Mouse (Mus musculus): ENCODE measurements around the gene Ror2. TPM values are rescaled to one million over a fixed set of nuclear protein-coding genes. Genes with fewer than 3 reads are reported as not detected.

Gene Ror2
- polyA plus RNA-seq, 1 experiment: 2.0 TPM

DNA sequence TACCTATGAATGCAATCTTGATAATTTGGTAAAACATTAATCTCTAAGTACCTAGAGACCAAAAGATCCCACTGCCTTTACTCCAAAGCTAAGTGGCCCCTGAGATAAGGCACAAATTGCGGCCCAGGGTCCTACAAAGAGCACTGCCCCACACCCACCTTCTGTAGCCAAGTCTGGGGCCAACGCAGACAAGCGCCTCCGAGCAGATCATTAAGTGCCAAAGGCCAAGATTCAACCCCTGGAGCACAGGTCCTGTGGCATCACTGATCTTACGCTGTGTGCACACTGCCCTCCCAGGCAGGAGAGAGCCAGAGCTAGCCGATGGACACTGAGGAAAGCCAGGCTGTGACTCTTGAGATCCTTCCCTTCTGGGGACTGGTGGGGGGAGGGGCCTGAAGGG, 38.7 kb downstream of the Ror2 start:
- Histone ChIP-seq H3K4me1 (ENCODE audit: control insufficient read depth, insufficient read depth, low read length) (no peaks in the 10 kb centered on the region), H3K27ac (ENCODE audit: control insufficient read depth, insufficient read depth, low read depth, low read length) (no peak overlapping the region)

DNA sequence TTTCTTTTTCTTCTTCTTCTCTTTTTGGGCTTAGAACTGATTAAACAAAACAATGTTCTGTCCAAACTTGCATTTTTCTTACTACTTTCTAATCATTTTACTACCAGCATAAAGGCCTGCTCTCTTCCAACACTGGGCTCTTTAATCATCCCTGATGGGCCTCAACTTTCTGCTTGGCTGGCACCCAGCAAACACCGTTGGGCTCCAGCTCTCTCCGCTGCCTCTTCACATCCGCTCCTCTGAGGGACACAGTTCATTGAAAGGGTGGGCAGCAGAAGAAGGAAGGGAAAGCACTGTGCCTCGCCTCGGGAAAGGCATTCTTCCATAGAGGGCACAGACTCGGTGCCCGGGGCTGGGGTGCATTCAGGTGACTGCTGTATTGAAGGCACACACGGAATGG, 41.8 kb downstream of the Ror2 start:
- Histone ChIP-seq H3K36me3 (ENCODE audit: control insufficient read depth, insufficient read depth, low read length) (no peaks in the 10 kb centered on the region), H3K27me3 (ENCODE audit: control insufficient read depth, insufficient read depth, low read length) (no peaks in the 10 kb centered on the region), H3K4me3 (ENCODE audit: control insufficient read depth, low read depth, low read length) (no peak overlapping the region), H3K27ac (ENCODE audit: control insufficient read depth, insufficient read depth, low read depth, low read length) (no peak overlapping the region), H3K4me1 (ENCODE audit: control insufficient read depth, insufficient read depth, low read length) (no peaks in the 10 kb centered on the region)
- TF ChIP-seq CTCF (IDR thresholded peaks at IDR 0.05; ENCODE audit: control insufficient read depth, insufficient read depth, insufficient replicate concordance, low read depth, low read length) (no peak), POLR2A (IDR thresholded peaks at IDR 0.05; ENCODE audit: control insufficient read depth, low read depth, low read length) (no peak)

More for the DNA sequence above, 38.7 kb downstream of the Ror2 start:
- no peak for TF ChIP-seq POLR2A (IDR thresholded peaks at IDR 0.05; ENCODE audit: control insufficient read depth, low read depth, low read length)
- no peak for TF ChIP-seq CTCF (IDR thresholded peaks at IDR 0.05; ENCODE audit: control insufficient read depth, insufficient read depth, insufficient replicate concordance, low read depth, low read length)
- H3K4me3 ChIP-seq (ENCODE audit: control insufficient read depth, low read depth, low read length): no peak overlapping the region
- H3K36me3 ChIP-seq (ENCODE audit: control insufficient read depth, insufficient read depth, low read length): no peaks in the 10 kb centered on the region
- H3K27me3 ChIP-seq (ENCODE audit: control insufficient read depth, insufficient read depth, low read length): no peaks in the 10 kb centered on the region

DNA sequence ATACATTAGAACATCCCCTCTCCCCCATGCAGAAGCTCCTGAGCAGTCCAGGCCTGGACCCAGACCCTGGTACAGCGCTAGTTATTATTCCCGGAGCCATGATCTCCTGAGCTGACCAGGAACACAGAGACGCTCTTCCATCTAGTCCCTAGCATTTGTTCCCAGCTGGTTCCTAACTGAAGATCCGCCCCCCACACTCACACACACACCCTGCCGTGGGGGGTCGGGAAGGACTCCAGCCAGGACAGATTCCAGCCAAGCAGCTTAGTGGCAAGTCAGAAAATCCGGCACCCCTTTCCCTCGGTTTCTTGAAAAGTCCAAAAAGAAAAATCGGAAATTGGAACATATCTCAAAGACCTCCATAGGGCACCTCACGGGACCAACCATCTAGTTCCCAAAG, 48.5 kb downstream of the Ror2 start:
- H3K4me1 ChIP-seq (ENCODE audit: control insufficient read depth, insufficient read depth, low read length): no peaks in the 10 kb centered on the region
- no peak overlapping the region for H3K27ac ChIP-seq (ENCODE audit: control insufficient read depth, insufficient read depth, low read depth, low read length)
- TF ChIP-seq CTCF (IDR thresholded peaks at IDR 0.05; ENCODE audit: control insufficient read depth, insufficient read depth, insufficient replicate concordance, low read depth, low read length) (no peak), POLR2A (IDR thresholded peaks at IDR 0.05; ENCODE audit: control insufficient read depth, low read depth, low read length) (no peak)
- no peak overlapping the region for H3K4me3 ChIP-seq (ENCODE audit: control insufficient read depth, low read depth, low read length)
- no peaks in the 10 kb centered on the region for H3K36me3 ChIP-seq (ENCODE audit: control insufficient read depth, insufficient read depth, low read length)
- no peaks in the 10 kb centered on the region for H3K27me3 ChIP-seq (ENCODE audit: control insufficient read depth, insufficient read depth, low read length)

DNA sequence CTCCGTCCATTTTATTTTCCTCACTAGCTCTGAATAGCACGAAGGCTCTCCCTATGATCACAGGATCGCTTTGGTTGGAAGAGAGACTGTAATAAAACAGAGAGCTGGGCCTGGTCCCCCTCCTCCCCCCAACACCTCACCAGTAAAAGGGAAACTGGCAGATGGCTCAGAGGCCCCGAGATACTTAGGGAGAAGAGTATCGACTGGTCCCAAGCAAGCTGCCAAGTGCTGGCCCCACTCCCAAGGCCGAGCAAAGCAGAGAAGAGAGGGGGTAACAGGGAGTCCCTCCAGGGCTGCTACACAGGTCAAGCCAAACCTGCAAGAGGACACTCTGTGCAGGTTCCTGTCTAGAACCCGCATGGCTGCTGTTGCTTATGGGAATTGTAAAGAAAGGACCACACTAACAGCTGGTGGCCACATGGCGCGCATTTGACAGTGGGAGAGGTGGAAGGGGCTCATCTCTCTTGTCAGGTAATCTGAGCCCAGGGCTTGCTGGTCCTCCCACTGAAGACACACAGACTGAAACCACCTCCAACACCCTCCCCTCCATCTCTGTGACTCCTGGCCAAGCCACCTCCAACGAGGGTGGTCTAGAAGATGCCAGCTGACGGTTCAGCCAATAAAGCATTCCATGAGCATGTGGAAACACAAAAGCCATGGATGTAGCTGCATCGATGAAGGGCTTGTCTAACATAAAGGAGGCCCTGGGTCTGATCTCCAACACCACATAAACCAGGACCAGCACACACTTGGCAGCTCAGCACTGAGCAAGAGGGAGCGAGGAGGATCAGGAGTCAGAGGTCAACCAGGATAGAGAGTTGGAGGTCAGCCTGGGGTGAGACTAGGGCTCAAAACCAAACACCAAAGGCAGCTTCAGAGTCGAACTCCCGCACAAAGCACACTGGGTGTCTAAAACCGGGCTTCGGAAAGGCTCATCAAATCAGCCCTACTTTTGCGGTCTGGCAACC, 49.2 kb downstream of the Ror2 start:
- Histone ChIP-seq H3K27me3 (ENCODE audit: control insufficient read depth, insufficient read depth, low read length) (no peaks in the 10 kb centered on the region), H3K4me3 (ENCODE audit: control insufficient read depth, low read depth, low read length) (no peak overlapping the region), H3K27ac (ENCODE audit: control insufficient read depth, insufficient read depth, low read depth, low read length) (no peak overlapping the region), H3K4me1 (ENCODE audit: control insufficient read depth, insufficient read depth, low read length) (no peaks in the 10 kb centered on the region; the same call in 1 of the 2 replicates), H3K36me3 (ENCODE audit: control insufficient read depth, insufficient read depth, low read length) (no peaks in the 10 kb centered on the region)
- TF ChIP-seq POLR2A (IDR thresholded peaks at IDR 0.05; ENCODE audit: control insufficient read depth, low read depth, low read length) (no peak), CTCF (IDR thresholded peaks at IDR 0.05; ENCODE audit: control insufficient read depth, insufficient read depth, insufficient replicate concordance, low read depth, low read length) (no peak)

DNA sequence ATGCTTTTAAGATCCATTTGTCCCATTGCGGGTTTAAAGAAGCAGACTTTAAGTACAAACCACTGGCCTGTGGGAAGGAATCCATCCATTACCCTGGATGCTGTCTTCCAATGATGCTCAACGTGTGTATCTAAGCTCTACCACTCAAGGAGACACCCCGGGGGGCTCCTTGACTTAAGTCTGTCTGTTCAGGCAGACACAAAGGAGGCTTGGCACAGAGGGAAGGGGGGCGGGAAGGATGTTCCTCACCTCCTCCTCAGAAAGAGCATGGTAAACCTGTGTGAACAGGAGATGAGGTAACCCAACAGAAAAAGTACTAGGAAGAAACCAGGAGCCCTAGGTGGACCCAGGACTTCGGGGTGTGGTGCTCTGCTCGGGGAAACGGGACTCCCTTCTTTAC, 50.0 kb downstream of the Ror2 start:
- Histone ChIP-seq H3K27ac (ENCODE audit: control insufficient read depth, insufficient read depth, low read depth, low read length) (no peak overlapping the region), H3K4me1 (ENCODE audit: control insufficient read depth, insufficient read depth, low read length) (no peaks in the 10 kb centered on the region; the same call in 1 of the 2 replicates), H3K36me3 (ENCODE audit: control insufficient read depth, insufficient read depth, low read length) (no peaks in the 10 kb centered on the region), H3K4me3 (ENCODE audit: control insufficient read depth, low read depth, low read length) (no peak overlapping the region), H3K27me3 (ENCODE audit: control insufficient read depth, insufficient read depth, low read length) (no peaks in the 10 kb centered on the region)
- TF ChIP-seq POLR2A (IDR thresholded peaks at IDR 0.05; ENCODE audit: control insufficient read depth, low read depth, low read length) (no peak), CTCF (IDR thresholded peaks at IDR 0.05; ENCODE audit: control insufficient read depth, insufficient read depth, insufficient replicate concordance, low read depth, low read length) (no peak)

DNA sequence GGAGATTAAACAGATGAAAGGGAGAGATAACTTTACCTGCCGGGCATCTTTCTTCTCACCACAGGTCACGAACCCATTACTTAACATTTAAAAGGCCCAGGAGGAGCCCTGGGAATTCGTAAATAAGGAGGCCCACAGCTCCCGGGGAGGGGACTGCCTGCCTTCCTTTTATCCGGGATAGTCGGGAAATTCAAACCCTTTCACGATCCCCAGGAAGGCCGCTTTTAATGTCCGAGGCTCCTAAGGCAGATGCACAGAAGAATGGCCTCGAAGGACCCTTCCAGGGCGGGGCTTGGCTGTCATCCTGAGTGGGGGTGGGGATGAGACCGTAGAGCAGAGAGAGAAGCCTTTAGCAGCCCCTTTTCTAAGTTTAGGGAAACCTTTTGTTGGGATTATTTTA, 51.1 kb downstream of the Ror2 start:
- Histone ChIP-seq H3K4me3 (ENCODE audit: control insufficient read depth, low read depth, low read length) (no peak overlapping the region), H3K36me3 (ENCODE audit: control insufficient read depth, insufficient read depth, low read length) (no peaks in the 10 kb centered on the region), H3K27ac (ENCODE audit: control insufficient read depth, insufficient read depth, low read depth, low read length) (no peak overlapping the region), H3K4me1 (ENCODE audit: control insufficient read depth, insufficient read depth, low read length) (no peaks in the 10 kb centered on the region; the same call in 1 of the 2 replicates), H3K27me3 (ENCODE audit: control insufficient read depth, insufficient read depth, low read length) (no peaks in the 10 kb centered on the region)
- TF ChIP-seq POLR2A (IDR thresholded peaks at IDR 0.05; ENCODE audit: control insufficient read depth, low read depth, low read length) (no peak), CTCF (IDR thresholded peaks at IDR 0.05; ENCODE audit: control insufficient read depth, insufficient read depth, insufficient replicate concordance, low read depth, low read length) (no peak)
